Mouse (Mus musculus): ENCODE data around the gene Clns1a.

The Clns1a gene

DNA sequence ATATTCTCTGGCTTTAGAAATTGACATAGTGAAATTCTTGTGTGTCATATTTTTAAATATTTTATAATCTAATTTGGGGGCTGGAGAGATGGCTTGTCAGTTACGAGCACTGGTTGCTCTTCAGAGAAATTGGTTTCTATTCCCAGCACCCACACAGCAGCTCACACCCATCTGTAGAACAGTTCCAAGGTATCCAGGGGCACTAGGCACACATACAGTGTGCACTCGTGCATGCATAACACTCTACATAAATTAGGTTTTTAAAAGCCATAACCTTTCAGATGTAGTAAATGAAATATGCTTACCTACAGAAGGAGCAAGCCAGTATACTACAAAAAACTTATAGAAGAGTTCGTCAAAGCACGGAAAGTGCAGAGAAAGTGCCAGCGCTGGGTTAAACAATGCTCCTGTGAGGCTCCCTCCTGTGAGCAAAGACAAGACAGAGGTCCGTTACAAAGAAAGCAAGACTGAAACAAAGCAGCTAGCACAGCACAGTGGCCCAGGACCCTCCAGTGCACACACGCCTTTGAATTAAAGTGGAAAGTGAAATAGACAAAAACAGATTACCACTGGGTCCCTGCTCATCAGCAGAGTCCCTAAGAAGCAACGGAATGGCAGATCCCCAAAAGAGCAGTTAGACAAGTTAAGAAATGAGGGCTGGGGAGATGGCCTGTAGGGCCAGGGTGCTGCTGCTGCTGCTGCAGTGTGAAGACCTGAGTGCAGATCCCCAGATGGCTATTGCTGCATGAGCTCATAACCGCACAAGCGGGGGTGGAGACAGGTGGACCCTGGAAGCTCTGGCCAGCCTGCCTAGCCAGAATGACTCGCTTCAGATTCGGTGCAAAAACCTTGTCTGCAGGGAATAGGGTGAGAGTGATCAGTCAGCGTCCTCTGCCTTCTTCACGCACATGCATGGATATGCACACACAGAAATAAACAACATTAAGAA lies 32.5 kb downstream of the Clns1a start:
- no peak for DNase-seq (ENCODE audit: low spot score)

DNA sequence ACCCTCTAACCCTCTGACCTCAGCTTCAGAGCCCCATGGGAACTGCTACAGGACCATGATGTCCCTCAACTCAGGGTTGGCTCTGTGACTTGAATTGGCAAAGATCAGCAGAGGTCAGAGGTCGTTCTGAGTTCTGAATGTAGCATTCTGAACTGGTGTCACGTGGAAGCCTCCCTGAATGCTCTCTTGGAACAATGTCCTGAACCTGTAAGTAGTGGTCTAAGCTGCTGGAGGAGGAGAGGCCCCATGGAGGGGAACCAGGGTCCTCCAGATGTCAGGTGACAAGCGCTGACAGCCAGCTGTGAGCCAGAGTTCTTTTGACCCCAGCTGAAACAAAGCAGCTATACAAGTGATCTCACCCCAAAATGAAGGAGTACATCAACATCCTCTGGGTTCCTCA lies 34.0 kb downstream of the Clns1a start:
- no peak for DNase-seq (ENCODE audit: low spot score)

DNA sequence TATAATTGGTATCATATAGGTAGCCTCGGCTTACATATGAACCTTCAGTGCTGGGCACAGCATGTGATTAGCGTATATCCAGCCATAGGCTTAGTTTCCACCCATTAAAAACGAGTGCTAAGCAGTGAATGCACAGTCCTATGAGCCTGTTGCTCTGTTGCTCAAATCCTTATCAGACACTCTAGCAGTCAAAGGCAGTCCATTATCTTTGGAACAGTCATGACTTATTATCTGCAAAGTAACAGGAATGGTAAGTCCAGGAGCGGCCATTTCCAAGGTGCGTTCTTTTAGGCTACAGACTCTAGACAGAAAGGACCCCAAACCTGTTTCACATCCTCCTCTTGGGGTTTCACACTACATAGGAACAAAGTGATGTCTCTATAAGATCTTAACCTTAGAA lies 37.2 kb downstream of the Clns1a start:
- no peak for DNase-seq (ENCODE audit: low spot score)

GRCm38 (mm10) chr7:97735021-97735420 lies 38.6 kb downstream of the Clns1a start:
- no peak for DNase-seq (ENCODE audit: low spot score)

DNA sequence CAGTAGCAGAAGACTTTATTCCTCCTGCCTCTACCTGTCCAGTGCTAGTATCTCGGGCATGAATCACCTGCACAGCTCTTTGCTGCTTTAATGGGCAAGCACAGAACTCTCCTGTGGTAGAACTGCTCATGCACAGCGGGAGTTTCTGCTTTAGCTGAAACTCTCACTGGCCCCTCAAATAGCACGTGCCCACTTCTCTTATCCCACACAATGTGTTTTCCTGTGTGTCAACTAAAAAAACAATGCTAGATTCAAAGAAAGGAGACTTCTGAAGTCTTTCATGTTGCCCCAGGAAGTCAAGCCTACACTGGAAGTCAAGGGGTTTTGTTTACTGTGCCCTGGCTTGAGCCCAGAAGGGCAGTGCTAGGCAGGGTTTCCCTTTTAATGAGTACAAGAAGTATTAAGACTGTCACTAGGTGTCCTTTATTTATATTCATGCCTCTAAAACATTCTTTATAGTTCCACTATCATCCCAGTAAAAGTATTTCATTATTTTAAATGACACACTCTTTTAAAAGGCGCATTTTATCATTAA lies 39.5 kb downstream of the Clns1a start:
- no peak for DNase-seq (ENCODE audit: low spot score)

DNA sequence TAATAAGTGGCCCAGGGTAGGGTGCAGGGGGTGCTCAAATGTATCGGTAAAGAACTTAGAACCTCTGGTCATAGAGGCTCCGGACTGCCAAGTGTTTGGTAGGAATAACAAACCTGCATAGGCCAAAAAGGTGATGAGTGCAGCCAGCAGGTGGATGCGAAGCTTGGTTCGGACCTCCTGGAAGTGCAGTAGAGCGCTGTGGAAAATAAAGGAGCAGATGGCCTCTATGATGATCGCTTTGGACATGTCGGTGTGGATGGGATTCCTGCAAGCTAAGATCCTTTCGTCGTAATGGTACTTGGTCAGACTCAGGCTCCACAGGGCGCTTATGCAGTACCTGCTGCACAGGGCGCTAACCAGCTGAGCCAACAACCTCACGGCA lies 40.8 kb downstream of the Clns1a start:
- DNase-seq (ENCODE audit: low spot score), result no peak

DNA sequence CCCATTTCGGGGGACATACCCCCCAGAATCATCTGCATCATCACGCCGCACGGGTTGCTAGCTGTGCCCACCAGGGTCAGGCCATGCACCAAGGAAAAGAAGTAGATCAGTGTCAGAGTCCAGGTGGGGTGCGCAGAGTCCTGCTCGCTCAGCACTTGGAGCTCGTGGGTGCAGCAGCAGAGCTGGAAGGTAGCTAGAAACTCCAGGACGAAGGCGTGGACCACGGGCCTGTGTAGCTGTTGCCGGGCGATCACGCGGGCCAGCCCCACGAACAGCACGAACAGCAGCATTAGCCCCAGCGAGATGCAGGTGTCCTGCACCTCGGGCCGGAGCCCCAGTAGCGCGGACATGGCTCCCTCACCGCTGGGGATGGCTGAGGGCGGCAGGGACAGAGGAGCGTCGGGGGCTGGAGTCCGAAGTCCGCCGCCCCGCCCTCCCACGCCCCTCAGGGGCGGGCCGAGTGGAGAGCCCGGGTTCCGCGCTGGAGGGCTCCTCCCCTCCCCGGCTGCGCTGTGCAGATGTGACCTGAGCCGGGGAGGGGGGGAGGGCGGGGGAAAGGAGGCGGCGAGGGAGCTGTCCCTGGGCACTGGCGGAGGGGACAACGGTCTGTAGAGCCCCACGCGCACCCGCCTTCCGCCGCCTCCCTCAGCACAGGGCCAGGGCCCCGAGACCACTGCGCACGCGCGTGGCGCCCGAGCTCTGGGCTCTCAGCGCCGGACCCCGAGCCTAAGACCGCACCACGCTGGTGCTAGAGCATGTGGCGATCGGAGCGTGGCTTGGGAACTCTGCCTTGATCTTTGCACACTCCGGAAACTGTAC lies 41.4 kb downstream of the Clns1a start, which contains the start of gene Aqp11:
Gene Aqp11, minus strand, starts transcription at position 652 of the 819 bp plus-strand sequence.
- DNase-seq (ENCODE audit: low spot score), result peak; percentile 73

GRCm38 (mm10) chr7:97740948-97741347 lies 44.5 kb downstream of the Clns1a start:
- no peak for DNase-seq (ENCODE audit: low spot score)

DNA sequence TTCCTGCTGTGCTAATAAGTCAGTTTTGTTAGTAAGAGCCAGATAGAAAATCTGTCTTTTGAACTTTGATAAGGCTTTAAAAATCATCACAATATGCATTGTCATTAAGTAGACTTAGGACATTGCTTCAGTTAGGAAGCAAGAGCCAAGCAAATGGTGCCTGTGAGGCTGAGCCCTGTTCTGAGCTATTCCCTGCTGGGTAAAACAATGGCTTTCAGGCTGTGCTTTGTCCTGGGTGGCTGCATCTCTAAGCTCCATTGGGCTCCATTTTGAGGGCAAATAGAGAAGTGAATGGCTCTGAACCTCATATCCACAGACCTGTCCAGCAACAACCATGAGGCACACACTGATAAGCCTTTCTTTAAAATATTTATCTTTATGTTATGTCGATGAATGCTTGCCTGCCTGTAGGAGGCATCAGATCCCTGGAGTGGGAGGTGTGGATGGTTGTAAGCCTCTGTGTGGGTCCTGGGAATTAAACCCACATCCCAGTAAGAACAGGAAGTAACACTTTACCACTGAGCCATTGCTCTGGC lies 45.4 kb downstream of the Clns1a start:
- DNase-seq (ENCODE audit: low spot score), result no peak

DNA sequence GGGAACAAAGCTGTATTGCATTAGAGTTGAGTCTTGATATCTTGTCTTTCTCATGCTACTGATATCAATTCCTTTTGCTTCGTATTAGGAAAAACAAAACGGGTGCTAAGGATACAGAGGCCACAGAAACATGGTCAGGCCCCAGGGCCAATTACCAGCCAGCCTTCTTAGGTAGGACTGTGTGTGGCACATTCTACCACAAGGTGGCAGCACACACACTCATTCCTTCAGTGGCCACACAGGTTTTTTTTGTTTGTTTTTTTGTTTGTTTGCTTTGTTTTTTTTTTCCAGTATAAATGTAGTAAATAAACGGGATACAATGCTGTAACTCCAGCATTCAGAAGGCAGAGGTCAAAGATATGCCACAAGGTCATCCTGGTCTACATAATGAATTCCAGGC lies 48.9 kb downstream of the Clns1a start:
- peak; percentile 46 for DNase-seq (ENCODE audit: low spot score)

DNA sequence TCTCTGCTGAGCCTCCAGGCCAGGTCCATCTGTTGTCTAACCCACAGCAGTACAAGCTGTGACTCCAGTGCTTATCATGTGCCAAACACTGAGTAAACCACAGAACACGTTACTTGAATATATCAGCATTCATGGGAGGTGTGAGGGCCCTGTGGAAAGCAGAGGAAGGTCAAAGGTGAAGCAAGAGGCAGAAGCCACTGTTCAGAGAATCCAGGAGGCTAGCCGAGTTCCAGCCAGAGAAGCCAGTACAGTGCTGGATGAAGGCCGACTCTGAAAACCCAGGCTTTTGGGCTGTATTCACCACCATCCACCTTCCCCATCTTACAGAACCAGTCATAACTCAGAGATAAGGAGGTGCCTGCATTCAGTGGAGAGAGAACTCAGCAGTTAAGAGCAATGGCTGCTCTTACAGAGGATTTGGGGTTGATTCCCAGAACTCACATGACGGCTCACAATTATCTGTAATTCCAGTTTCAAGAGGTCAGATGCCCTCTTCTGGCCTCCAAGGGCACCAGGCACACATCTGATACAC lies 50.8 kb downstream of the Clns1a start:
- DNase-seq (ENCODE audit: low spot score), result no peak

- DNase-seq (ENCODE audit: low spot score), result peak; percentile 78
Observed at GRCm38 (mm10) chr7:97747787-97748497, 51.5 kb downstream of the Clns1a start.

GRCm38 (mm10) chr7:97748527-97749206 lies 52.2 kb downstream of the Clns1a start:
- no peak for DNase-seq (ENCODE audit: low spot score)

GRCm38 (mm10) chr7:97749207-97750190 lies 53.1 kb downstream of the Clns1a start:
- DNase-seq (ENCODE audit: low spot score), result no peak

DNA sequence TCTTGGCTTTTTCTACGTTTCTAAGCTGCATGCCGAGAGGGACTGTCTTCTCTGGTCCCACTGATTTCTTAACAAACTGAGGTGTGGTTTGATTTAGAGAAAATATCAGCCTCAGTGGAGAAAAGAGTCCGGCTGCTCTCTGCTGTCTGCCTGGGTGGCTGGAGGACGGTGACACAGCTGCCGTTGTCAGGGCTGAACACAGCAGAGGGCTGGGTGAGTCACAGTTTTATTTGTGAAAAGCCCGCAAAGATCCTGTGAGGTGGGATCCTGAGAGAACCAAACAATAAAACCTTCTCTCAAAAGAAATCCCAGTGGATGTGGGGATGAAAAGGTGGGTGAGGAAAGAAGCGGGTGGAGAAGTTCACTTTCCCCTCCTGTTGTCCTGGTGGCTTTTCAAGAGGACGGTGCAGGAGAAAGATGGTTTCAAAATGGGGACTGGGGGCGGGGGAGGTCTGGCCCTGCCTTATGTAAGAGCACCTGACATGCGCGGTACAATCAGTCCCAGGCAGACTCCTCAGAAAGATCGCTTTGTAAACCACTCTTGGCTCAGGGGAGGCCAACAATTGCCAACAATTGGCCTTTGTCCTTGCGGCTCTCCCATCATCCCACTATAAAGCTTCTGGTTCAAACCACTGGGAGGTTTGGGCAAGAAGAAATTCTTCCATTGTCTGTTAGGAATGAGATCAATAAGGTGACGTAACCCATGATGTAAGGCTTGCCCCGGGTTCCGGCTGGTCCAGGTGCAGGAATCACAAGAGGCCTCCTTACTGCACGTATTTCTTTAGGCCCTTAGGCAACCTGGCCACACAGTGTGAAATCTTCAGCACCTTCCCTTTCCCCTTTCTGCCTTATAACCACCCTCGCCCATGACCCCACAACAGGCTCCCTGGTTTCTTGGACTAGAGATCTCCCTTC lies 60.8 kb downstream of the Clns1a start:
- no peak for DNase-seq (ENCODE audit: low spot score)

DNA sequence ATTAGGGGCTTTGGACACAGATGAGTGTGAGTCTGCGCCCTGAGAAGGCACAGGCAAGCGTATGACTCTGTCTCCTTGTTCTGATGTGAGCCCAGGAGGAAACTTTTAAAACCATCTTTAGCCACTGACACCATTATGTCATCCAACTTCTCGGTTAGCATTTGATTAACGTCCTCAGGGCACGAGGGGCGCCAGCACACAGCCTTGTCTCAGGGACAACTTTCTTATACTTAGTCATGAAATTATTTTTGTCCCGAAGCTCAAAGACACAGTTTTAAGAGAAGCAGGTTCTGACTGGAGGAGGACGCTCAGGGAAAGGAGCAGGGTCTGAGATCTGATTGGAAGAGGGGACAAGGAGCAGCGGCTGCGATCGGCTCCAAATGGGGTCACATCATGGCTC lies 68.2 kb downstream of the Clns1a start:
- DNase-seq (ENCODE audit: low spot score), result no peak

DNA sequence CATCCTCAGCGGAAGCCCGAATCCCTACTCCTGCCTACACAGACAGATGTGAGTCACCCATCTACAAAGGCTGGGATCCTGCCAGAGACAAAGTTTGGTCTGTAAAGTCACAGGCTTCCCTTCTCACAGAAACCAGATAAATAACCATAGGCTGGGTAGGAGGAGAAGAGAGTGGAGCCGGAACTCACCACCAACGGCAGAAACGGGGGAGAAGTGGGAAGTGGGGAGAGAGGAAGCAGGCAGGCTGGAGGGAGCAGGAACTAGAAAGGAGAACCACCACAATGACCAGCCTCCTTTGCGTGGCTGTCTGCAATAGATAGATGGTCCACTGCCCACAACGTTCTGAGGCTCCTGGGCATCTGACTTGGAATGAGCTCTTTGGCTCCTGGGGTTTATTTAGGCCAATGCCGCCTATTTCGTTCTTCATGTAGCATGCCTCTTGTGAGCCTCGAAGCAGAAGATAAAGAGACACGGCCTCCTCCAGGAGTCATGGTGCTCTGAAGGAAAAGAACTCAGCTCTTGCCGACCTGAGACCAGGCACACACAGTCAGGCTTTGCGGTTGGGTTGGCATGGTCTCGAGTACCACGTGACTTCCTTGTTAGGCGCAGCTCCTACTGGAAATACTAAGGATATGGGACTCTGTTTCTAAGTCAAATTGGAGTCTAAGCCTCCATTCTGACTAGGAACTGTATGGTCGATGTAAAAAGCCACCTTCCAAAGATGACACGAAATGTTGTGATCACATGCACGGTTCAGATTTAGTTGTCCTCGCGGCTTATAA lies 68.9 kb downstream of the Clns1a start:
- no peak for DNase-seq (ENCODE audit: low spot score)

GRCm38 (mm10) chr7:97765963-97766347 lies 69.5 kb downstream of the Clns1a start:
- no peak for DNase-seq (ENCODE audit: low spot score)

Data from urinary bladder, postnatal 25 days (tissue).